Mouse (Mus musculus) heart, adult 2 months (tissue): ENCODE measurements around the gene Tcf23.

ENCODE experiments used
- CTCF ChIP-seq: fragments of 200-600 bp; IDR thresholded peaks from 2 replicates; pipeline ENCODE4 v1.8.1; 2022; ENCODE audit warnings: antibody characterized with exemption, mild to moderate bottlenecking, moderate library complexity
- POLR2A ChIP-seq: fragments of 200-500 bp; IDR thresholded peaks from 2 replicates; pipeline ENCODE4 v1.6.1; 2011; ENCODE audit warnings: mild to moderate bottlenecking, low read depth, low read length, control low read depth; ENCODE audit not compliant: insufficient read depth

DNA sequence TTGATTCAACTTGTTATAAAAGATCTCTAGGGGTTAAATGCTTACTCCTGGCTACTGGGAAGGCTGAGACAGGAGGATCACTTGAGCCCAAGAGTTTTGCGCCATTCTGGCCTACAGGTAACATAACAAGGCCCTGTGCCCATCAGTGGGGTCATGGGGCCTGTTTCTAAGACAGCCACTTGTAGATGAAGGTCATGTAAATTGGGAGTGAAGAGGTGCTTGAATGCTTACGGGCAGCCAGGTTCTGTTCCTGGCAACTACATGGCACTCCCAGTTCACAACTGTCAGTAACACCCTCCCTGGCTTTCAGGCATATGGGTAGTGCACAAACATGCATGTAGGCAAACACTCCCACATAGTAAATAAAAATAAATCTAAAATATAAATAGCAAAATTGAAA, 17.5 kb upstream of the Tcf23 start:
- TF ChIP-seq POLR2A (no peak), CTCF (no peak)
